In the genomic region with DNA sequence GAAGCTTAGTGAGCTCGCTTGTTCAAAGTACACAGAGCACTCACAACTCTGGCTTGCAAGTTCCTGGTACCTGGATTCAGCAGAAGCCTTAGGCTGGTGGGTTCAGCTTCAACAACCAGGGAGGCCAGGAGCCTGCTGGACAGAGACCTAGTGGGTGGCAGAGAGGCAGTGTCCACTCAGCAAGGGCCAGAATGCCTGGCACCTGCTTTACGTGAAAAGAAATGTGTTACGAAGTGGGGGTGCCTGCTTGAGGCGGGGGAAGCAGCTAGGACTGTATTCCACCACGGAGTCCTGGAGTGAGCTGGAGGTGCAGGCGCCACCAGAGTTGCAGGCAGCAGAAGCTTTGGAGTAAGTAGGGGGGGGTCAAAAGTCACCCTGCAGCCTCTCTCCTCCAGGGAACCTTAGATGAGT, we compare ENCODE assay signal across 8 mouse cellular contexts. TPM values are rescaled to one million over a fixed set of nuclear protein-coding genes. Genes with fewer than 3 reads are reported as not detected.
A peak's percentile ranks its signal among the peaks of the same experiment; 100 is the strongest.
DNase-seq lines count a peak whose midpoint lies in the region; ATAC-seq and TF ChIP-seq lines count a peak whose summit lies in the region.

No protein-coding gene starts in this region.

- H3K4me1 ChIP-seq in forebrain, embryonic 13.5 days, result peaks cover 80% of the 10 kb centered on the region
- H3K4me1 ChIP-seq in kidney, embryonic 16.5 days (ENCODE audit: insufficient read depth, low read length), result peaks cover 77% of the 10 kb centered on the region

- no peaks in the 10 kb centered on the region for H3K9me3 ChIP-seq in forebrain, embryonic 13.5 days (replicated peaks)
- H3K9me3 ChIP-seq in kidney, embryonic 16.5 days (ENCODE audit: low read length), result no peaks in the 10 kb centered on the region

- peak overlapping the region; percentile 66 for H3K9ac ChIP-seq in forebrain, embryonic 13.5 days
- H3K9ac ChIP-seq in kidney, embryonic 16.5 days (replicated peaks; ENCODE audit: low read length), result peak overlapping the region; percentile 97

- H3K79me2 ChIP-seq in myocyte (ENCODE audit: control insufficient read depth, insufficient read depth), result peaks cover 74% of the 10 kb centered on the region

- ATAC-seq in forebrain, embryonic 13.5 days, result no peak
- no peak for ATAC-seq in kidney, embryonic 16.5 days (ENCODE audit: low FRiP score, low TSS enrichment)

- peak overlapping the region; percentile 26; the same call in 1 of the 2 replicates for H3K27ac ChIP-seq in forebrain, embryonic 13.5 days
- peak overlapping the region; percentile 94 for H3K27ac ChIP-seq in kidney, embryonic 16.5 days (ENCODE audit: low read length)

- H3K36me3 ChIP-seq in forebrain, embryonic 13.5 days (ENCODE audit: poor library complexity, severe bottlenecking), result no peaks in the 10 kb centered on the region
- H3K36me3 ChIP-seq in kidney, embryonic 16.5 days (ENCODE audit: insufficient read depth, low read length), result no peaks in the 10 kb centered on the region
- no peaks in the 10 kb centered on the region for H3K36me3 ChIP-seq in myocyte (ENCODE audit: control insufficient read depth, insufficient read depth)

- 40% methylated on average over 6 of the region's 6 CpGs for WGBS in forebrain, embryonic 13.5 days
- 19% methylated on average over 6 of the region's 6 CpGs for WGBS in kidney, embryonic 16.5 days

- H3K4me3 ChIP-seq in forebrain, embryonic 13.5 days, result peak overlapping the region; percentile 99
- peak overlapping the region; percentile 92 for H3K4me3 ChIP-seq in kidney, embryonic 16.5 days (ENCODE audit: low read length)
- H3K4me3 ChIP-seq in myocyte, result peak overlapping the region; percentile 94

- peak overlapping the region; percentile 99 for H3K4me2 ChIP-seq in forebrain, embryonic 13.5 days
- peak overlapping the region; percentile 82 for H3K4me2 ChIP-seq in kidney, embryonic 16.5 days (replicated peaks; ENCODE audit: low read depth, low read length)
- peak overlapping the region; percentile 87 for H3K4me2 ChIP-seq in myocyte (ENCODE audit: low read depth)

- H3K27me3 ChIP-seq in forebrain, embryonic 13.5 days, result no peaks in the 10 kb centered on the region
- no peaks in the 10 kb centered on the region for H3K27me3 ChIP-seq in kidney, embryonic 16.5 days (ENCODE audit: insufficient read depth, low read length)
- no peaks in the 10 kb centered on the region for H3K27me3 ChIP-seq in myocyte (ENCODE audit: control insufficient read depth, insufficient read depth, insufficient read length)

- TF ChIP-seq POLR2A in myocyte (IDR thresholded peaks at IDR 0.05; ENCODE audit: insufficient read length, low read depth), result no peak

- peak overlapping the region; percentile 97 for H3ac ChIP-seq in myocyte (ENCODE audit: control insufficient read depth, insufficient read length)

- peak; percentile 52 for DNase-seq in kidney, adult 9 months
- DNase-seq in kidney, postnatal 25 days, result no peak
- no peak for DNase-seq in T-cell, adult 2 months (ENCODE audit: low spot score)
- DNase-seq in layer of hippocampus, postnatal 14 days (ENCODE audit: low spot score in 2 of 2), result no peak
- no peak for DNase-seq in c-Kit-positive CD71-positive TER-119-positive erythroid progenitor cells, embryonic 14.5 days (ENCODE audit: low spot score)

TF ChIP-seq in myocyte, 11 proteins besides CTCF, POLR2A, EP300 and RAD21:
- TF ChIP-seq MYOG (IDR thresholded peaks at IDR 0.05; ENCODE audit: control insufficient read depth in 1 of 3, insufficient read depth in 1 of 3, insufficient read length in 2 of 3, low read depth in 2 of 3) (no peak), REST (IDR thresholded peaks at IDR 0.05; ENCODE audit: insufficient read depth, insufficient read length) (no peak), E2F4 (IDR thresholded peaks at IDR 0.05; ENCODE audit: insufficient read depth) (no peak), MYOD1 (IDR thresholded peaks at IDR 0.05; ENCODE audit: control insufficient read depth in 1 of 3, insufficient read length in 2 of 3, low read depth in 2 of 3) (no peak), USF1 (IDR thresholded peaks at IDR 0.05; ENCODE audit: low read depth) (no peak), CEBPB (IDR thresholded peaks at IDR 0.05; ENCODE audit: insufficient read depth, poor library complexity, severe bottlenecking) (no peak), SRF (IDR thresholded peaks at IDR 0.05; ENCODE audit: control insufficient read depth, insufficient read length, low read depth) (no peak), TCF3 (IDR thresholded peaks at IDR 0.05; ENCODE audit: insufficient read length, low read depth) (no peak), MAX (IDR thresholded peaks at IDR 0.05; ENCODE audit: low read depth) (no peak), TCF12 (IDR thresholded peaks at IDR 0.05; ENCODE audit: insufficient read depth, poor library complexity, severe bottlenecking) (no peak), POLR2AphosphoS2 (IDR thresholded peaks at IDR 0.05; ENCODE audit: insufficient read length, low read depth) (no peak)
TF ChIP-seq in myocyte: peak in this region for 0.

RNA-seq across cellular contexts. Expression of a gene that starts 2.5 kb away (rescaled TPM):
- 8.6 and 9.1 TPM in 2 replicates for polyA plus RNA-seq in forebrain, embryonic 13.5 days (2015; fragmentation: Nextera tagmentation; extraction: Ambion mirVana)
- polyA plus RNA-seq in kidney, embryonic 16.5 days (2015; fragmentation: Nextera tagmentation; extraction: Ambion mirVana), result 11.3 and 12.4 TPM in 2 replicates
- polyA plus RNA-seq in myocyte (2012; fragmentation: generic; extraction: Trizol), result 35.4 TPM
- total RNA-seq in layer of hippocampus, postnatal 14 days (2021), result 10 to 100 TPM; 76.1 to 76.3 TPM

RNA-seq across cellular contexts. Expression of a gene that starts 30.3 kb away (rescaled TPM):
- not detected in 2 replicates for polyA plus RNA-seq in forebrain, embryonic 13.5 days (2015; fragmentation: Nextera tagmentation; extraction: Ambion mirVana)
- 3.4 and 7.6 TPM in 2 replicates for polyA plus RNA-seq in kidney, embryonic 16.5 days (2015; fragmentation: Nextera tagmentation; extraction: Ambion mirVana)
- not detected for polyA plus RNA-seq in myocyte (2012; fragmentation: generic; extraction: Trizol)
- total RNA-seq in layer of hippocampus, postnatal 14 days (2021), result not detected

RNA-seq across cellular contexts. Expression of a gene that starts 44.2 kb away (rescaled TPM):
- not detected in 2 replicates for polyA plus RNA-seq in forebrain, embryonic 13.5 days (2015; fragmentation: Nextera tagmentation; extraction: Ambion mirVana)
- polyA plus RNA-seq in kidney, embryonic 16.5 days (2015; fragmentation: Nextera tagmentation; extraction: Ambion mirVana), result not detected in 2 replicates
- not detected for polyA plus RNA-seq in myocyte (2012; fragmentation: generic; extraction: Trizol)
- total RNA-seq in layer of hippocampus, postnatal 14 days (2021), result not detected
